Mouse (Mus musculus): ENCODE data around the gene Tnk1.

GRCm38 (mm10) chr11:69810280-69810679 is 48.2 kb downstream of the Tnk1 start:
- peak; percentile 26; the same call in 1 of the 2 replicates for TF ChIP-seq CTCF (IDR thresholded peaks at IDR 0.05; ENCODE audit: low read depth)
- no peak for TF ChIP-seq EP300 (IDR thresholded peaks at IDR 0.05; ENCODE audit: low read depth)

Measured in liver, postnatal 0 days (tissue).